Mouse (Mus musculus): ENCODE results near the gene Ttc30a1.

Ttc30a1 gene

DNA sequence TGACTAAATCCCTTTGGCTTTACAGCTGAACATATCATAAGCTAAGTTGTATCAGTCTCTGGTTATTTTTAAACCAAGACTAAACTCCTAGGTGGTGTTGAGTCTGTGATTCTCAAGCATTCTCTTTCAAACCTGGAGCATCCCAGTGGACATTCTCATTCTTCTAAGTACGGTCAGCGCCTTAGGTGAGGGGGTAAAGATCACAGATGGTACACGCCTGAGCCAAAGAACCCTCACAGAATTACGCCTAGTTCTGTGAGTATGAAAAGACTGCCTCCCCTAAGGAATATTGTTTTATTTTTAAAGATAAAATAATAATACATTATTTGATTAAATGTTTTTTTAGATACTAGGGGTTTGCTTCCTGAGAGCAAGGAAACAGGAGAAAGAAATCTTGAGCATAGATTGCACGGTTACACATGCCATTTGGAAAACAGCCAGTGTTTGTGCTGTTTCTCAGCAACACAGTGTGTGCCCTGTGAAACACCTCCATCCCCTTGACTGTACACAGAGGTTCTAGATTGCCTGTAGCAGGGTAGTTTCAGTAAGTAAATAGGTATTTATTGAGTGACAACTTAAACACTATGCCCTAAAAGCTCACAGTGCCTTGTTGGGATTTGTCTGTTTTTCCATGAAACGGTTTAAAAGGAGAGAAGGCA, 51.9 kb downstream of the Ttc30a1 start:
- no peak for DNase-seq

GRCm38 (mm10) chr2:75929141-75929540, 52.6 kb downstream of the Ttc30a1 start:
- DNase-seq = no peak
